Mouse (Mus musculus) retina, embryonic 14.5 days (tissue): ENCODE results near the gene Tnni1.

Source experiments
- DNase-seq: peaks from one replicate; pipeline ENCODE4 v3.0.0-alpha.2; 2015; ENCODE audit warnings: low spot score

Tnni1 gene

DNA sequence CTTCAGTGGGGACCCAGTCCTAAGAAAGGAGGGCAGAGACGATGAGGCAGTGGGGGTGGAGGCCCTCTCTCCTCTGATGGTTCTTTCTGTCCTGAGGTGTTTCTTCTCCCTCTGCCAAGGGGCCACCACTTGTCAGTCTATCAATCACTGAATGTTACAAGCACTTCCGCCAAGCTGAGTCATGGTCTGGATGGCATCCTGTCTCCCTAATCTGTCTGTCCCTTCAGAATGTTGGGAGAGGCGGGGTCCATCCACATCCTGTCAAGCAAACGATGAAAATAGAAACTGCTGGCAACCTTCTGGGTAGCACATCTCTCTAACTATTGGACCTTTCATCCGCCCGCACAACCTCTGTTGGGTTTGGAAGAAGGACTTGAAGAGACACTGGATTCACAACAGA, 65.2 kb downstream of the Tnni1 start:
- DNase-seq, result no peak

GRCm38 (mm10) chr1:135846632-135847031, 67.4 kb downstream of the Tnni1 start:
- DNase-seq, result no peak

DNA sequence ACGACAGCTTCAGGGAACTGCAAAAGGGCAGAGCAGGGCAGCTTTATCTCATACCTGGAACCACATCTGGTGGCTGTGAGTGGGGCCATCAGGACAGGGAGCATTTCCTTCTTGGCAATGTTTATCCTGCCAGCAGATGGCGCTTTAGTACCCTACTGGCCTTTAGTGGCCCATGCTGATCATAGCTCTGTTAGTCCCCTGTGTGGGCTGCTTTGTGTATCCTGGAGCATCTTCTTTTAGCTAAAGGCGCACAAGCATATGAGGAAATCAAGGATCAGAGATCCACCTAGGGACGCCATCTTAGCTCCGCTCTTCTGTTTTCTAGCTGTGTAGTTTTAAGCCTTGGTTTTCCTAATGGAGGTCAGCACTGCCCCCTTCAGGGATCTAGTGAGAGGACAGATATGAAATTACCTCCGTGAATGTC, 67.9 kb downstream of the Tnni1 start:
- peak; percentile 83 for DNase-seq

DNA sequence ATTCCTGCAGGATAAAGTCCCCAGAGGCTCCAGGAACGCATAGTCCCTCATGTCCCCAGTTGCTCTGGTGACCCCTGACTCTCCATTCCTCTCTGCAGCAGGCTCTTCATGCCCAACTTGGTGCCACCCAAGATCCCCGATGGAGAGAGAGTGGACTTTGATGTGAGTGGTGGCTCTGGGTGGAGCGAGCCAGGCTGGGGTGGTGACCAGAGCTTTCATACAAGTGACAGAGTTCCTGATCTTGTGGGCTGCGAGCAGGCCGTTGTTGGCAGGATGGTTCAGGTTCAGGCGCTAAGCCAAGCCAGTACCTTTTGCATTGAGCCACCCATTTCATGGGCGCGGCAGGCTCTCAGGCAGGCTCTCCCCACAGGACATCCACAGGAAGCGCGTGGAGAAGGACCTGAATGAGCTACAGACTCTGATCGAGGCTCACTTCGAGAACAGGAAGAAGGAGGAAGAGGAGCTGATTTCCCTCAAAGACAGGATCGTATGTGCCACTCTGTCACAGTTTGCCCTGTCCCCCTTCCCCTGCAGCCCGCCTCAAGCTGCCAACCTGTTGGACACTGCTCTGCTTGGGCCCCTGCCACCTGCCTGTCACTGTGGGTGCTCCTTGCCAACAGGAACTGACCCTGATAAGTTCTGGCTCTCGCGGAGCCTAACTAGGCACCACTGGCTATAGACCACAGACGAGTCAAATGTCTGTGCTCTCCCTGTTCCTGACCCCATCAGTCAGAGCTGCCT, 68.5 kb downstream of the Tnni1 start:
- no peak for DNase-seq

- DNase-seq, result peak; percentile 58
Measured at GRCm38 (mm10) chr1:135850722-135851512, 71.7 kb downstream of the Tnni1 start.

DNA sequence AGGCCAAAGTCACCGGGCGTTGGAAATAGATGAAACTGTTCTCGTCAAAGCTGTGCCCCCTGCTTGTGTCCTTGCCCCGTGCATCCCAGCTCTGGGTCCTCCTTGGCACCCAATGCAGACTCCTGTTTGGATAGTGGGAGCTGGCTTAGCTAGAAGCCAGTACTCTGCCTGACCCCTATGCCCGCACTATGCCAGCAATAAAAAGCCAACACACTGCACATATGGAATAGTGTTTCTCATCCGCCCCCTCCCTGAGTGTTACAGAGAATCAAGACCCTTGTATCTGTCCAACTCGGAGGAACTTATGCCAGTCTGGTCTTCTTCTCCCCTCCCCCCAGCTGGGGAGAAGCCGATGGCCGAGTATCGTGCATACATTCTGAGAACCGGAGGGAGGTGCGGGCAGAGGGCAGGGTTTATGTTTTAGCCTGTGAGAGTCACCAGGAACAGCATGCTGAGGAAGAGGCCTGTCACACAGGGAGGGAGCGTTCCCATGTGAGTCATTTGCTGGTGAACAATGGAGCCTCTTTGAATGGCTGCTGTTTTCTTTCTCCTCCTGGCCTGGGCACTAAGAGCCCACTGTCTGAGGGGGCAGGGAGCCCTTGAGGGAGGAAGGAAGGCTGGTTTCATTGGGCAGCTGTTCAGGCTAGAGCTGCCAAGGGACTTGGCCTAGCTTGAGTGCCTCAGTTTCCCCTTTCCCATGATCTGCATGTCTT, 73.0 kb downstream of the Tnni1 start:
- no peak for DNase-seq

GRCm38 (mm10) chr1:135853200-135853599, 74.0 kb downstream of the Tnni1 start:
- DNase-seq, result no peak

DNA sequence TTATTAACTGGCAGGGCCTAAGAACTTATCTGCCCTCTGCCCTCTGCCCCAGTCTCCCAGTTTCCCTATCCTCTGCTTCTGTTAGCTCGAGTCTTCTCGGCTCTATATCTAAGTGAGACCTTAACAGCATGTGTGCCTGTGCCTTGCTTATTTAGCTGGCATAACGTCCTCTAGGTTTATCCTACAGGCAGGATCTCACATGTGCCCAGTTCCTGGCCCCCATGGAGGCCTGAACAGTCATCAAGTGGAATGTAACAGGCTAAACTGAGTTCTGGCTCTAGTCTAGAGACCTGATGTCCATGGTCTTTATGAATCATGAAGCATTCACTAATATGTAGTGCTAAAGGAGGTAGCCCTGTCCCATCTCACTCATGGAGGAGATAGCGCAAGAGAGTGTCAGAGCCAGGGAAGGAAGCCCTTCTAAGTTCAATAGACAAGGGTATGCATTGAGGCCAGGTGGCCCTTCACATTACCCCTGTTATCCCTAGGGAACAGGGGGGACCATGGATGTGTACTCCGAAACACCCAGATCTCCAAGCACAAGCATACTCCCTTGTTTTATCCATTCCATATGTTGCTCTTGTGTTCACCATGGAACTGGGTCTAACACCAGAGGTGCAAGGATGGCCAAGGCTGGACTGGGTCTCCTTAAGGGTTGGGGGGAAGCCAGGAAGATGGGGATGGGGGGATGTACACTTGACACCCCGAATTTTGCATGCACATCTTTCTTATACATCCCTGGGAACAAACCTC, 75.5 kb downstream of the Tnni1 start:
- DNase-seq, result no peak

GRCm38 (mm10) chr1:135855344-135855687, 76.1 kb downstream of the Tnni1 start:
- no peak for DNase-seq

DNA sequence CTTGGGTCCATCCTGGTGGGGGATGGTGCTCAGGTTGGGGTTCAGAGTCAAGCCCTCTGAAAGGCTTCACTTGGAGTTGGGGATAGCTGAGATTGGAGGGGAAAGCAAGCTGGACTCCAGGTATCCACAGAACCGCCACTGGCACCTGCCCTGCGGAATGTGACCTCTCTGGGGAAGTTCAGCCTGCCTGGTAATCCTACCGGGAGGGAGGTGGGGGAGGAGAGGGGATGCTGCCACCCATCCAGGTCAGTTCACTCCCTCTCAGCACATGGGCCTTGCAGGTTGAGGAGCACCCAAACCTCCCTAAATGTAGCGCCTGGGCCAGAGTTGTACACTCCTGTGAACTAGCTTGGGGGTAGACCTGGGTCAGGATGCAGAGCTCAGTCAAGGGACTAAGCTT, 76.8 kb downstream of the Tnni1 start:
- DNase-seq, result no peak

DNA sequence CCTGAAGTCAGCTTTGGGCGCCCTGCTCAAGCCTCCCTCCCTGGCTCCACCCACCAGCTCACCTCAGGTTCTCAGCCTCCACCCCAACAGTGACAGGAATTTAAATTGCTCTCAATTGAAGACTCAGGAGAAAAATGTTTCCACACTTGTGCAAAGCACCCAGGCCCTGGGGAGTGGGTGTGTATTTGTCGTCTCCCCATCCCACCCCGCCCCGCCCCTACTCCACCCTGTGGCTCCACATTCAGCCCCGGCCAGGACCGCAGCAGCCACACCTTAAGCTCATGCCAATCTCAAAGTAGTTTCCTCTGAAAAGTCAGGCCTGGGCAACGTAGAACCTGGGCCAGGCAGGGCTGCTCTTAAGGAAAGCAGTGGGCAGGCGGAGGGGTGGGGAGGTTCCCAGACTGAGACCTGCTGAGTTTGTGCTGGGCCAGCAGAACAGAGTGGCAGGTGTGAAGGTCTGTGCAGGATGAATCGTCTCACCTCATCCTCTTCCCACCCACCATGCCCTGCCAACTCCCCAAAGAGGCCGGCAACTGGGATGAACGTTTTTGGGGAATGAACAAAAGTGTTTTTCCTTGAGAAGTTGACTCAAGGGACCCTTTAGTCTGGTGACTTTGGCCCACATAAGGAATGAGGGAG, 78.0 kb downstream of the Tnni1 start:
- no peak for DNase-seq

- no peak for DNase-seq
Measured at GRCm38 (mm10) chr1:135858533-135858932, 79.3 kb downstream of the Tnni1 start.
